Mouse (Mus musculus) hindbrain, embryonic 16.5 days (tissue): ENCODE results near the gene Nptxr. TPM values are rescaled to one million over a fixed set of nuclear protein-coding genes. Genes with fewer than 3 reads are reported as not detected.
"Not testable (repeated sequence)": the region's sequence is repeated elsewhere in the genome, so short reads cannot be mapped to it uniquely, and the experiment has no call there.

Experiments used
- ATAC-seq: fragments of 200-750 bp; cut with Nextera tagmentation; 2 replicates; pipeline ENCODE4 v1.8.0; 2017; ENCODE audit warnings: moderate TSS enrichment, moderate library complexity
- H3K27ac ChIP-seq: fragments of 300-500 bp; sonication (generic); 2 replicates; pipeline ENCODE4 v1.5.1; 2014; ENCODE audit warnings: low read depth, mild to moderate bottlenecking, control low read depth, low read length, moderate library complexity
- H3K27me3 ChIP-seq: fragments of 300-500 bp; sonication (generic); replicated peaks from 2 replicates; pipeline ENCODE4 v1.6.1; 2014; ENCODE audit warnings: low read length; ENCODE audit not compliant: control insufficient read depth, insufficient read depth
- H3K36me3 ChIP-seq: fragments of 300-500 bp; sonication (generic); 2 replicates; pipeline ENCODE4 v1.6.1; 2014; ENCODE audit warnings: mild to moderate bottlenecking, low read length, moderate library complexity, mixed read lengths; ENCODE audit not compliant: control insufficient read depth, insufficient read depth
- H3K4me1 ChIP-seq: fragments of 300-500 bp; sonication (generic); 2 replicates; pipeline ENCODE4 v1.6.1; 2014; ENCODE audit warnings: low read depth, low read length; ENCODE audit not compliant: control insufficient read depth, insufficient read depth
- H3K4me2 ChIP-seq: fragments of 300-500 bp; sonication (generic); 2 replicates; pipeline ENCODE4 v1.6.1; 2014; ENCODE audit warnings: mild to moderate bottlenecking, low read length, control low read depth, moderate library complexity
- H3K4me3 ChIP-seq: fragments of 300-500 bp; sonication (generic); 2 replicates; pipeline ENCODE4 v1.5.1; 2014; ENCODE audit warnings: mild to moderate bottlenecking, low read length, control low read depth, moderate library complexity
- H3K9ac ChIP-seq: fragments of 300-500 bp; sonication (generic); 2 replicates; pipeline ENCODE4 v1.6.1; 2014; ENCODE audit warnings: low read depth, mild to moderate bottlenecking, control low read depth, low read length, moderate library complexity
- H3K9me3 ChIP-seq: fragments of 300-500 bp; sonication (generic); 2 replicates; pipeline ENCODE4 v1.6.1; 2014; ENCODE audit warnings: mild to moderate bottlenecking, low read length, moderate library complexity; ENCODE audit not compliant: control insufficient read depth
- WGBS: fragments of 180-500 bp; shearing (Covaris S2); extraction: QIAGEN DNeasy Blood & Tissue Kit; methylation state at CpG from one replicate; pipeline ENCODE4 v1.1.7; 2014; 5-methylcytosine and 5-hydroxymethylcytosine counted together
- polyA plus RNA-seq: library from polyadenylated mRNA; unstranded; fragments of >200 nt; fragmentation: Nextera tagmentation; extraction: Ambion mirVana; gene quantifications from 2 replicates; pipeline ENCODE4 v1.2.1, GENCODE M21; 2015

The Nptxr gene
- polyA plus RNA-seq, 1 experiment from 2014 or later = 44.1 TPM

- H3K27ac ChIP-seq = no peak overlapping the region
- H3K4me2 ChIP-seq = no peak overlapping the region
- H3K4me1 ChIP-seq = peaks cover 46% of the 10 kb centered on the region
- ATAC-seq = no peak
- H3K9ac ChIP-seq = peak overlapping the region; percentile 22; the same call in 1 of the 2 replicates
- H3K9me3 ChIP-seq = no peaks in the 10 kb centered on the region
- no peaks in the 10 kb centered on the region for H3K27me3 ChIP-seq
- peaks cover 9% of the 10 kb centered on the region for H3K36me3 ChIP-seq
- H3K4me3 ChIP-seq = no peak overlapping the region
- WGBS = 49% methylated on average over 14 of the region's 14 CpGs
These were observed 20.7 kb upstream of the Nptxr start for GRCm38 (mm10) chr15:79825146-79825825.

GRCm38 (mm10) chr15:79823588-79824280 is 19.2 kb upstream of the Nptxr start:
- Histone ChIP-seq H3K4me3 (no peak overlapping the region), H3K4me1 (peaks cover 33% of the 10 kb centered on the region), H3K9ac (no peak overlapping the region), H3K27ac (no peak overlapping the region), H3K27me3 (no peaks in the 10 kb centered on the region), H3K36me3 (peaks cover 9% of the 10 kb centered on the region), H3K9me3 (no peaks in the 10 kb centered on the region), H3K4me2 (no peak overlapping the region)
- no peak for ATAC-seq
- WGBS = 63% methylated on average over 18 of the region's 19 CpGs

- H3K4me3 ChIP-seq = no peak overlapping the region
- no peak overlapping the region for H3K9ac ChIP-seq
- H3K4me1 ChIP-seq = peaks cover 21% of the 10 kb centered on the region
- peaks cover 8% of the 10 kb centered on the region for H3K36me3 ChIP-seq
- 0 out of 2 replicates have a peak overlapping the region, but pooled peaks have one; percentile 17 for H3K27ac ChIP-seq
- WGBS = 68% methylated on average over 13 of the region's 13 CpGs
- no peak overlapping the region for H3K4me2 ChIP-seq
- no peaks in the 10 kb centered on the region for H3K27me3 ChIP-seq
- H3K9me3 ChIP-seq = no peaks in the 10 kb centered on the region
- ATAC-seq = no peak
These were observed 18.0 kb upstream of the Nptxr start for GRCm38 (mm10) chr15:79822265-79823199.

- ATAC-seq = no peak
- WGBS = 89% methylated on average over 4 of the region's 4 CpGs
- no peak overlapping the region for H3K9ac ChIP-seq
These were observed 13.8 kb upstream of the Nptxr start for GRCm38 (mm10) chr15:79818325-79818724.

GRCm38 (mm10) chr15:79813666-79814258 is 9.2 kb upstream of the Nptxr start:
- WGBS = 44% methylated on average over 8 of the region's 8 CpGs

More at GRCm38 (mm10) chr15:79818325-79818724, 13.8 kb upstream of the Nptxr start:
- H3K4me1 ChIP-seq = no peaks in the 10 kb centered on the region; the same call in 1 of the 2 replicates
- no peak overlapping the region for H3K4me3 ChIP-seq
- no peak overlapping the region for H3K4me2 ChIP-seq
- peaks cover 6% of the 10 kb centered on the region for H3K36me3 ChIP-seq
- H3K27me3 ChIP-seq = no peaks in the 10 kb centered on the region
- H3K9me3 ChIP-seq = no peaks in the 10 kb centered on the region
- no peak overlapping the region for H3K27ac ChIP-seq

GRCm38 (mm10) chr15:79812840-79813239 is 8.3 kb upstream of the Nptxr start:
- not testable (repeated sequence) for ATAC-seq, H3K27ac ChIP-seq, H3K9me3 ChIP-seq, H3K4me1 ChIP-seq, H3K27me3 ChIP-seq, H3K9ac ChIP-seq, H3K4me3 ChIP-seq, H3K36me3 ChIP-seq, H3K4me2 ChIP-seq
- WGBS = 69% methylated on average over 2 of the region's 2 CpGs

More at GRCm38 (mm10) chr15:79813666-79814258, 9.2 kb upstream of the Nptxr start:
- Histone ChIP-seq H3K4me3 (no peak overlapping the region), H3K9ac (no peak overlapping the region), H3K36me3 (no peaks in the 10 kb centered on the region), H3K27me3 (peaks cover 1% of the 10 kb centered on the region; the same call in 1 of the 2 replicates), H3K9me3 (no peaks in the 10 kb centered on the region), H3K4me2 (no peak overlapping the region), H3K4me1 (no peaks in the 10 kb centered on the region), H3K27ac (no peak overlapping the region)
- no peak for ATAC-seq

GRCm38 (mm10) chr15:79810997-79811396 is 6.4 kb upstream of the Nptxr start:
- Histone ChIP-seq H3K9ac (no peak overlapping the region), H3K4me2 (no peak overlapping the region), H3K27me3 (peaks cover 2% of the 10 kb centered on the region), H3K4me1 (no peaks in the 10 kb centered on the region), H3K4me3 (no peak overlapping the region), H3K36me3 (no peaks in the 10 kb centered on the region), H3K27ac (no peak overlapping the region), H3K9me3 (no peaks in the 10 kb centered on the region)
- 67% methylated on average over 4 of the region's 4 CpGs for WGBS
- ATAC-seq = no peak

GRCm38 (mm10) chr15:79810061-79810460 is 5.5 kb upstream of the Nptxr start:
- Histone ChIP-seq H3K27ac (no peak overlapping the region), H3K36me3 (no peaks in the 10 kb centered on the region), H3K4me3 (no peak overlapping the region), H3K4me1 (peaks cover 3% of the 10 kb centered on the region; the same call in 1 of the 2 replicates), H3K4me2 (no peak overlapping the region), H3K27me3 (peaks cover 5% of the 10 kb centered on the region), H3K9me3 (no peaks in the 10 kb centered on the region), H3K9ac (no peak overlapping the region)
- ATAC-seq = no peak
- WGBS = 50% methylated on average over 3 of the region's 3 CpGs
